Mouse (Mus musculus) hindbrain, embryonic 15.5 days (tissue): ENCODE data around the gene Map3k9. TPM values are rescaled to one million over a fixed set of nuclear protein-coding genes. Genes with fewer than 3 reads are reported as not detected.

Experiments
- polyA plus RNA-seq: library from polyadenylated mRNA; unstranded; fragments of >200 nt; fragmentation: Nextera tagmentation; extraction: Ambion mirVana; gene quantifications from 2 replicates; pipeline ENCODE4 v1.2.1, GENCODE M21; 2015

Gene Map3k9
- polyA plus RNA-seq, 1 experiment from 2014 or later, result 11.4 TPM

Other genes starting within 250 kb of the Map3k9 start
- gene Gm20498, start 248.3 kb downstream of the Map3k9 start, polyA plus RNA-seq, result 33.9 and 39.5 TPM in 2 replicates
- 33.3 and 40.2 TPM in 2 replicates for gene Synj2bp, start 248.3 kb downstream of the Map3k9 start, polyA plus RNA-seq
- gene Adam21, start 212.7 kb downstream of the Map3k9 start, polyA plus RNA-seq, result 0.99 and 1.0 TPM in 2 replicates
- 39.4 and 42.4 TPM in 2 replicates for gene Med6, start 186.2 kb downstream of the Map3k9 start, polyA plus RNA-seq
- 18.4 and 20.6 TPM in 2 replicates for gene Ttc9, start 149.9 kb downstream of the Map3k9 start, polyA plus RNA-seq
- 9.1 and 10.6 TPM in 2 replicates for gene Pcnx, start 78.8 kb upstream of the Map3k9 start, polyA plus RNA-seq